In the genomic region with DNA sequence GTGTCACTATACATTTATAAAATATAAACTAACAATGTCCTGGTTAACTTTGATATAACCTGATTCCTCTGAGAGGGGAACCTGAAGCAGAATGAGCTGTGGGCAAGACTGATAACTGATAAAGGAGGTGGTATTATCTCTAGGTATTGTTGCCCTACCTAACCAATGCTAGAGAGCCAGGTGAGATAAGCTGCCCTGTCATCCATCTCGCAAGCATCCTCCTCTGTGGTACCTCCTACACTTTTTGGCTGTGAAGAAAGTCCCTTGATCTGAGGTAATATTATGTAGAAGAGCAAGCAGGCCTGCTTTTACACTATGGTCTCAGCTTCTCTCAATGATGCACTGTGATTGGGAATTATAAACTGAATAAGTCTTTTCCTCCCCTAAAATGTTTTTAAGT, we compare ENCODE assay signal across 13 mouse cellular contexts.
"Had no signal": no experiment of that assay in that cellular context is flagged by ENCODE, and none has a peak within 500 bp of the region (broad histone marks: within the 10 kb centered on the region; RNA-seq: fewer than 3 reads in every experiment).

No protein-coding gene starts in this region.

- ATAC-seq: hindbrain, postnatal 0 days; liver, embryonic 12.5 days had no signal

- DNase-seq: gastrocnemius, postnatal 14 days; gastrocnemius, postnatal 36 days; heart, adult 11 months; heart, adult 2 months; heart, postnatal 10 days; heart, postnatal 4 days; kidney, adult 11 months; kidney, adult 9 months; kidney, postnatal 14 days; kidney, postnatal 36 days; left cerebral cortex, postnatal 4 days had no signal
